Mouse (Mus musculus): ENCODE measurements around the gene Qrich2. TPM values are rescaled to one million over a fixed set of nuclear protein-coding genes. Genes with fewer than 3 reads are reported as not detected.
A peak's percentile ranks its signal among the peaks of the same experiment; 100 is the strongest.
"Not testable (repeated sequence)": the region's sequence is repeated elsewhere in the genome, so short reads cannot be mapped to it uniquely, and the experiment has no call there.

Qrich2 gene
- polyA plus RNA-seq, 1 experiment from 2014 or later, result not detected

- Histone ChIP-seq H3K36me3 (no peaks in the 10 kb centered on the region), H3K4me1 (replicated peaks) (peaks cover 42% of the 10 kb centered on the region), H3K9me3 (replicated peaks) (no peaks in the 10 kb centered on the region), H3K27me3 (no peaks in the 10 kb centered on the region), H3K27ac (peak overlapping the region; percentile 40; the same call in 1 of the 2 replicates), H3K4me2 (no peak overlapping the region), H3K9ac (no peak overlapping the region), H3K4me3 (replicated peaks) (no peak overlapping the region)
- 21% methylated on average over 7 of the region's 7 CpGs for WGBS (ENCODE audit: insufficient replicate concordance)
- no peak for ATAC-seq (ENCODE audit: low read depth)
- DNase-seq, result peak; percentile 29
Observed at GRCm38 (mm10) chr11:116501005-116501746, 35.1 kb upstream of the Qrich2 start.

- peaks cover 25% of the 10 kb centered on the region for H3K4me1 ChIP-seq (replicated peaks)
- WGBS (ENCODE audit: insufficient replicate concordance), result 47% methylated on average over 6 of the region's 6 CpGs
- H3K4me2 ChIP-seq, result peak overlapping the region; percentile 53
- DNase-seq (no peak), ATAC-seq (ENCODE audit: low read depth) (no peak)
- H3K27me3 ChIP-seq, result no peaks in the 10 kb centered on the region
- no peak overlapping the region for H3K9ac ChIP-seq
- H3K4me3 ChIP-seq (replicated peaks), result peak overlapping the region; percentile 22; the same call in 1 of the 2 replicates
- H3K27ac ChIP-seq, result no peak overlapping the region
- no peaks in the 10 kb centered on the region for H3K9me3 ChIP-seq (replicated peaks)
- H3K36me3 ChIP-seq, result no peaks in the 10 kb centered on the region
Observed at GRCm38 (mm10) chr11:116499018-116499417, 33.0 kb upstream of the Qrich2 start.

- Histone ChIP-seq H3K9me3 (replicated peaks) (no peaks in the 10 kb centered on the region), H3K27me3 (no peaks in the 10 kb centered on the region), H3K27ac (no peak overlapping the region), H3K36me3 (no peaks in the 10 kb centered on the region), H3K4me2 (peak overlapping the region; percentile 53), H3K4me3 (replicated peaks) (peak overlapping the region; percentile 22), H3K4me1 (replicated peaks) (peaks cover 29% of the 10 kb centered on the region), H3K9ac (no peak overlapping the region)
- WGBS (ENCODE audit: insufficient replicate concordance), result 36% methylated on average over 34 of the region's 34 CpGs
- DNase-seq (no peak), ATAC-seq (ENCODE audit: low read depth) (no peak)
Observed at GRCm38 (mm10) chr11:116498596-116498995, 32.6 kb upstream of the Qrich2 start.

- WGBS (ENCODE audit: insufficient replicate concordance), result 22% methylated on average over 4 of the region's 4 CpGs
- ATAC-seq (ENCODE audit: low read depth), result no peak
- H3K27ac ChIP-seq, result no peak overlapping the region
Observed at GRCm38 (mm10) chr11:116497313-116497712, 31.3 kb upstream of the Qrich2 start.

GRCm38 (mm10) chr11:116494474-116495174, 28.6 kb upstream of the Qrich2 start:
- H3K4me2 ChIP-seq, result no peak overlapping the region
- no peaks in the 10 kb centered on the region for H3K9me3 ChIP-seq (replicated peaks)
- peaks cover 33% of the 10 kb centered on the region for H3K4me1 ChIP-seq (replicated peaks)
- DNase-seq (no peak), ATAC-seq (ENCODE audit: low read depth) (no peak)
- 61% methylated on average over 13 of the region's 13 CpGs for WGBS (ENCODE audit: insufficient replicate concordance)
- H3K36me3 ChIP-seq, result no peaks in the 10 kb centered on the region
- no peak overlapping the region for H3K27ac ChIP-seq
- no peaks in the 10 kb centered on the region for H3K27me3 ChIP-seq
- H3K4me3 ChIP-seq (replicated peaks), result no peak overlapping the region
- no peak overlapping the region for H3K9ac ChIP-seq

More at GRCm38 (mm10) chr11:116497313-116497712, 31.3 kb upstream of the Qrich2 start:
- Histone ChIP-seq H3K4me2 (no peak overlapping the region), H3K4me1 (replicated peaks) (peaks cover 33% of the 10 kb centered on the region), H3K9me3 (replicated peaks) (no peaks in the 10 kb centered on the region), H3K4me3 (replicated peaks) (no peak overlapping the region), H3K27me3 (no peaks in the 10 kb centered on the region), H3K36me3 (no peaks in the 10 kb centered on the region), H3K9ac (no peak overlapping the region)
- no peak for DNase-seq

- no peak for ATAC-seq (ENCODE audit: low read depth)
- Histone ChIP-seq H3K27me3 (no peaks in the 10 kb centered on the region), H3K4me1 (replicated peaks) (peaks cover 40% of the 10 kb centered on the region), H3K4me3 (replicated peaks) (no peak within 1 kb of the TSS), H3K4me2 (no peak within 1 kb of the TSS), H3K36me3 (no peaks in the 10 kb centered on the region), H3K9ac (no peak within 1 kb of the TSS), H3K27ac (no peak within 1 kb of the TSS), H3K9me3 (replicated peaks) (no peaks in the 10 kb centered on the region)
- WGBS (ENCODE audit: insufficient replicate concordance), result 23% methylated on average over 4 of the region's 4 CpGs
- DNase-seq, result peak; percentile 59
Observed at GRCm38 (mm10) chr11:116493795-116494252, 27.8 kb upstream of the Qrich2 start, which contains the start of gene Prpsap1. TSS of gene Prpsap1 (minus strand) at chr11:116494202.

- H3K27ac ChIP-seq, result no peak overlapping the region
- 60% methylated on average over 5 of the region's 5 CpGs for WGBS (ENCODE audit: insufficient replicate concordance)
- no peaks in the 10 kb centered on the region for H3K36me3 ChIP-seq
- no peaks in the 10 kb centered on the region for H3K9me3 ChIP-seq (replicated peaks)
- H3K4me1 ChIP-seq (replicated peaks), result peaks cover 40% of the 10 kb centered on the region
- DNase-seq (no peak), ATAC-seq (ENCODE audit: low read depth) (no peak)
- no peak overlapping the region for H3K4me3 ChIP-seq (replicated peaks)
- no peak overlapping the region for H3K4me2 ChIP-seq
- H3K9ac ChIP-seq, result no peak overlapping the region
- H3K27me3 ChIP-seq, result no peaks in the 10 kb centered on the region
Observed at GRCm38 (mm10) chr11:116493191-116493590, 27.1 kb upstream of the Qrich2 start.

GRCm38 (mm10) chr11:116492507-116492906, 26.5 kb upstream of the Qrich2 start:
- H3K4me2 ChIP-seq; H3K27me3 ChIP-seq; ATAC-seq (ENCODE audit: low read depth); DNase-seq; H3K9ac ChIP-seq; H3K36me3 ChIP-seq; H3K9me3 ChIP-seq (replicated peaks); H3K27ac ChIP-seq; H3K4me3 ChIP-seq (replicated peaks): not testable (repeated sequence)
- WGBS (ENCODE audit: insufficient replicate concordance), result 58% methylated on average over 1 of the region's 1 CpGs
- H3K4me1 ChIP-seq (replicated peaks), result peaks cover 39% of the 10 kb centered on the region

- Histone ChIP-seq H3K4me3 (replicated peaks) (no peak overlapping the region; the same call in 1 of the 2 replicates), H3K36me3 (peaks cover 18% of the 10 kb centered on the region), H3K9ac (no peak overlapping the region), H3K27ac (no peak overlapping the region), H3K9me3 (replicated peaks) (no peaks in the 10 kb centered on the region), H3K27me3 (no peaks in the 10 kb centered on the region), H3K4me1 (replicated peaks) (peaks cover 35% of the 10 kb centered on the region), H3K4me2 (peak overlapping the region; percentile 97)
- 57% methylated on average over 6 of the region's 6 CpGs for WGBS (ENCODE audit: insufficient replicate concordance)
- no peak for DNase-seq
- no peak for ATAC-seq (ENCODE audit: low read depth)
Observed at GRCm38 (mm10) chr11:116491338-116491737, 25.3 kb upstream of the Qrich2 start.

- peak; percentile 87 for DNase-seq
- Histone ChIP-seq H3K27ac (peak overlapping the region; percentile 78), H3K36me3 (peaks cover 27% of the 10 kb centered on the region), H3K4me1 (replicated peaks) (peaks cover 35% of the 10 kb centered on the region), H3K9me3 (replicated peaks) (no peaks in the 10 kb centered on the region), H3K4me2 (peak overlapping the region; percentile 97), H3K4me3 (replicated peaks) (peak overlapping the region; percentile 95), H3K9ac (peak overlapping the region; percentile 93), H3K27me3 (no peaks in the 10 kb centered on the region)
- WGBS (ENCODE audit: insufficient replicate concordance), result under 1% methylated on average over 62 of the region's 62 CpGs
- peak; percentile 91 for ATAC-seq (ENCODE audit: low read depth)
Observed at GRCm38 (mm10) chr11:116490232-116491107, 24.4 kb upstream of the Qrich2 start.
